Mouse (Mus musculus): ENCODE results near the gene Fkbp15. TPM values are rescaled to one million over a fixed set of nuclear protein-coding genes. Genes with fewer than 3 reads are reported as not detected.

Gene Fkbp15
- polyA plus RNA-seq, 1 experiment, result 26.1 TPM

GRCm38 (mm10) chr4:62360805-62361455 is 582 bp upstream of the Fkbp15 start:
- no peak for TF ChIP-seq CTCF (IDR thresholded peaks at IDR 0.05; ENCODE audit: extremely low read depth, insufficient read depth, low read length)
- no peak for TF ChIP-seq POLR2A (IDR thresholded peaks at IDR 0.05; ENCODE audit: extremely low read depth, insufficient read depth, low read length)
- Histone ChIP-seq H3K4me3 (ENCODE audit: insufficient read depth, low read length) (peak overlapping the region; percentile 80), H3K4me1 (ENCODE audit: control insufficient read depth, insufficient read depth, low read length) (no peaks in the 10 kb centered on the region; the same call in 1 of the 2 replicates), H3K27ac (ENCODE audit: insufficient read depth, low read length) (no peak overlapping the region)

GRCm38 (mm10) chr4:62359256-62359775 is 1.0 kb downstream of the Fkbp15 start:
- Histone ChIP-seq H3K4me3 (ENCODE audit: insufficient read depth, low read length) (peak overlapping the region; percentile 80), H3K4me1 (ENCODE audit: control insufficient read depth, insufficient read depth, low read length) (no peaks in the 10 kb centered on the region; the same call in 1 of the 2 replicates), H3K27ac (ENCODE audit: insufficient read depth, low read length) (no peak overlapping the region)
- TF ChIP-seq POLR2A (IDR thresholded peaks at IDR 0.05; ENCODE audit: extremely low read depth, insufficient read depth, low read length), result no peak
- TF ChIP-seq CTCF (IDR thresholded peaks at IDR 0.05; ENCODE audit: extremely low read depth, insufficient read depth, low read length), result no peak

GRCm38 (mm10) chr4:62357631-62358148 is 2.7 kb downstream of the Fkbp15 start:
- TF ChIP-seq CTCF (IDR thresholded peaks at IDR 0.05; ENCODE audit: extremely low read depth, insufficient read depth, low read length) (no peak), POLR2A (IDR thresholded peaks at IDR 0.05; ENCODE audit: extremely low read depth, insufficient read depth, low read length) (no peak)

GRCm38 (mm10) chr4:62349371-62349770 is 11.0 kb downstream of the Fkbp15 start:
- peaks cover 1% of the 10 kb centered on the region; the same call in 1 of the 2 replicates for H3K4me1 ChIP-seq (ENCODE audit: control insufficient read depth, insufficient read depth, low read length)
- H3K27ac ChIP-seq (ENCODE audit: insufficient read depth, low read length), result no peak overlapping the region
- no peak overlapping the region for H3K4me3 ChIP-seq (ENCODE audit: insufficient read depth, low read length)
- TF ChIP-seq CTCF (IDR thresholded peaks at IDR 0.05; ENCODE audit: extremely low read depth, insufficient read depth, low read length), result no peak
- no peak for TF ChIP-seq POLR2A (IDR thresholded peaks at IDR 0.05; ENCODE audit: extremely low read depth, insufficient read depth, low read length)

More at GRCm38 (mm10) chr4:62357631-62358148, 2.7 kb downstream of the Fkbp15 start:
- Histone ChIP-seq H3K4me3 (ENCODE audit: insufficient read depth, low read length) (no peak overlapping the region), H3K27ac (ENCODE audit: insufficient read depth, low read length) (no peak overlapping the region), H3K4me1 (ENCODE audit: control insufficient read depth, insufficient read depth, low read length) (no peaks in the 10 kb centered on the region; the same call in 1 of the 2 replicates)

- H3K4me3 ChIP-seq (ENCODE audit: insufficient read depth, low read length), result no peak overlapping the region
- H3K4me1 ChIP-seq (ENCODE audit: control insufficient read depth, insufficient read depth, low read length), result peaks cover 1% of the 10 kb centered on the region; the same call in 1 of the 2 replicates
- TF ChIP-seq POLR2A (IDR thresholded peaks at IDR 0.05; ENCODE audit: extremely low read depth, insufficient read depth, low read length), result no peak
- no peak for TF ChIP-seq CTCF (IDR thresholded peaks at IDR 0.05; ENCODE audit: extremely low read depth, insufficient read depth, low read length)
- no peak overlapping the region for H3K27ac ChIP-seq (ENCODE audit: insufficient read depth, low read length)
Observed at GRCm38 (mm10) chr4:62348329-62348705, 12.0 kb downstream of the Fkbp15 start.

GRCm38 (mm10) chr4:62347605-62348328 is 12.6 kb downstream of the Fkbp15 start:
- Histone ChIP-seq H3K27ac (ENCODE audit: insufficient read depth, low read length) (no peak overlapping the region), H3K4me1 (ENCODE audit: control insufficient read depth, insufficient read depth, low read length) (peaks cover 1% of the 10 kb centered on the region; the same call in 1 of the 2 replicates), H3K4me3 (ENCODE audit: insufficient read depth, low read length) (no peak overlapping the region)
- TF ChIP-seq POLR2A (IDR thresholded peaks at IDR 0.05; ENCODE audit: extremely low read depth, insufficient read depth, low read length) (no peak), CTCF (IDR thresholded peaks at IDR 0.05; ENCODE audit: extremely low read depth, insufficient read depth, low read length) (no peak)

- Histone ChIP-seq H3K4me1 (ENCODE audit: control insufficient read depth, insufficient read depth, low read length) (peaks cover 1% of the 10 kb centered on the region; the same call in 1 of the 2 replicates), H3K27ac (ENCODE audit: insufficient read depth, low read length) (no peak overlapping the region)
- TF ChIP-seq CTCF (IDR thresholded peaks at IDR 0.05; ENCODE audit: extremely low read depth, insufficient read depth, low read length) (no peak), POLR2A (IDR thresholded peaks at IDR 0.05; ENCODE audit: extremely low read depth, insufficient read depth, low read length) (no peak)
Observed at GRCm38 (mm10) chr4:62345827-62346226, 14.5 kb downstream of the Fkbp15 start.

GRCm38 (mm10) chr4:62344000-62344399 is 16.3 kb downstream of the Fkbp15 start:
- H3K4me3 ChIP-seq (ENCODE audit: insufficient read depth, low read length), result no peak overlapping the region
- no peak overlapping the region for H3K27ac ChIP-seq (ENCODE audit: insufficient read depth, low read length)
- peaks cover 1% of the 10 kb centered on the region; the same call in 1 of the 2 replicates for H3K4me1 ChIP-seq (ENCODE audit: control insufficient read depth, insufficient read depth, low read length)
- no peak for TF ChIP-seq CTCF (IDR thresholded peaks at IDR 0.05; ENCODE audit: extremely low read depth, insufficient read depth, low read length)
- no peak for TF ChIP-seq POLR2A (IDR thresholded peaks at IDR 0.05; ENCODE audit: extremely low read depth, insufficient read depth, low read length)

More at GRCm38 (mm10) chr4:62345827-62346226, 14.5 kb downstream of the Fkbp15 start:
- no peak overlapping the region for H3K4me3 ChIP-seq (ENCODE audit: insufficient read depth, low read length)

GRCm38 (mm10) chr4:62338536-62338935 is 21.8 kb downstream of the Fkbp15 start:
- TF ChIP-seq CTCF (IDR thresholded peaks at IDR 0.05; ENCODE audit: extremely low read depth, insufficient read depth, low read length) (no peak), POLR2A (IDR thresholded peaks at IDR 0.05; ENCODE audit: extremely low read depth, insufficient read depth, low read length) (no peak)
- no peak overlapping the region for H3K4me3 ChIP-seq (ENCODE audit: insufficient read depth, low read length)
- H3K27ac ChIP-seq (ENCODE audit: insufficient read depth, low read length), result no peak overlapping the region
- no peaks in the 10 kb centered on the region for H3K4me1 ChIP-seq (ENCODE audit: control insufficient read depth, insufficient read depth, low read length)

Data from cortical plate, adult 2 months (tissue).